Mouse (Mus musculus): ENCODE results near the gene Adh5.

DNA sequence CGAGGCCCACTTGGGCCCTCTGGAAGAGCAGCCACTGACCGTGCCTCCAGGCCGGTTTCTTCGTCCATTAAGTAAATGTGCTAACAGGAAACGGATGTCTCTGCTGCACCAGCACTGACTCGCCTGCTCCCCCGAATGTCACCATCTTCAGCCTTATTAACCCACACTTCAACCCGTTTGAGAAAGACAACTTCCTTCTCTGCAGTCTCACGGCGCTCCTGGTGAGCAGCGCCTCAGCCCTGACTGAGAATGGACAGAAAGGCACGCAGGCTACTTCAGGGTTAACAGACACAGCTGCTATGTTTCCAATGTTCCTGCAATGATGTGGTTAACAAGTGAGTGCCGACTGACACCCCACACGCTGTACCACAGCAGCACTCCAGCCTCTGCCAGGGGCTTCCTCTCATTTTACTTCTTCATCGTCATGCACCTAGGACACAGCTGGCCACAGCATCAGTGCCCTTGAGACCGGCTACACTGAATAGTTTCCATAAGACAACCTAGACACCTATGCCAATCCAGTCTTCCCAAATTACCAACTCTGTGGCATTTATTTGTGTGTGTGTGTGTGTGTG, 21.8 kb downstream of the Adh5 start:
- TF ChIP-seq MYOD1 (IDR thresholded peaks at IDR 0.05; ENCODE audit: control insufficient read depth in 1 of 3, insufficient read length in 2 of 3, low read depth in 2 of 3) (no peak), POLR2AphosphoS2 (IDR thresholded peaks at IDR 0.05; ENCODE audit: insufficient read length, low read depth) (no peak), POLR2A (IDR thresholded peaks at IDR 0.05; ENCODE audit: insufficient read length, low read depth) (no peak), CEBPB (IDR thresholded peaks at IDR 0.05; ENCODE audit: insufficient read depth, poor library complexity, severe bottlenecking) (no peak), E2F4 (IDR thresholded peaks at IDR 0.05; ENCODE audit: insufficient read depth) (no peak)

Data from myocyte (in vitro differentiated cells).